Mouse (Mus musculus): ENCODE measurements around the gene Tra2a. TPM values are rescaled to one million over a fixed set of nuclear protein-coding genes. Genes with fewer than 3 reads are reported as not detected.

The Tra2a gene
- polyA plus RNA-seq, 1 experiment from 2014 or later = 26.3 TPM

GRCm38 (mm10) chr6:49263081-49263846 is 569 bp downstream of the Tra2a start:
- H3K36me3 ChIP-seq (replicated peaks; ENCODE audit: insufficient read depth, low read length) = no peaks in the 10 kb centered on the region

GRCm38 (mm10) chr6:49262421-49262820 is 1.4 kb downstream of the Tra2a start:
- Histone ChIP-seq H3K27me3 (ENCODE audit: insufficient read depth, low read length) (no peaks in the 10 kb centered on the region), H3K9ac (replicated peaks) (peak overlapping the region; percentile 98), H3K27ac (ENCODE audit: low read depth) (peak overlapping the region; percentile 98), H3K4me1 (ENCODE audit: insufficient read depth) (peaks cover 23% of the 10 kb centered on the region), H3K9me3 (ENCODE audit: low read length) (no peaks in the 10 kb centered on the region), H3K36me3 (replicated peaks; ENCODE audit: insufficient read depth, low read length) (no peaks in the 10 kb centered on the region), H3K4me3 (ENCODE audit: low read depth, low read length) (peak overlapping the region; percentile 94), H3K4me2 (ENCODE audit: low read depth, low read length) (peak overlapping the region; percentile 75)
- TF ChIP-seq EP300 (IDR thresholded peaks at IDR 0.05; ENCODE audit: low read depth) (no peak), CTCF (IDR thresholded peaks at IDR 0.05; ENCODE audit: low read depth) (no peak)
- ATAC-seq (no peak), DNase-seq (no peak)
- 2% methylated on average over 9 of the region's 9 CpGs for WGBS (ENCODE audit: insufficient replicate concordance)

More at GRCm38 (mm10) chr6:49263081-49263846, 569 bp downstream of the Tra2a start:
- Histone ChIP-seq H3K27me3 (ENCODE audit: insufficient read depth, low read length) (no peaks in the 10 kb centered on the region), H3K4me1 (ENCODE audit: insufficient read depth) (peaks cover 23% of the 10 kb centered on the region), H3K9ac (replicated peaks) (peak overlapping the region; percentile 98), H3K9me3 (ENCODE audit: low read length) (no peaks in the 10 kb centered on the region), H3K4me3 (ENCODE audit: low read depth, low read length) (peak overlapping the region; percentile 94), H3K4me2 (ENCODE audit: low read depth, low read length) (peak overlapping the region; percentile 75), H3K27ac (ENCODE audit: low read depth) (peak overlapping the region; percentile 98)
- WGBS (ENCODE audit: insufficient replicate concordance) = under 1% methylated on average over 60 of the region's 71 CpGs
- DNase-seq (peak; percentile 64), ATAC-seq (peak; percentile 74)
- TF ChIP-seq EP300 (IDR thresholded peaks at IDR 0.05; ENCODE audit: low read depth) (no peak), CTCF (IDR thresholded peaks at IDR 0.05; ENCODE audit: low read depth) (0 out of 2 replicates have a peak, but pooled peaks have one; percentile 4)

GRCm38 (mm10) chr6:49259711-49260110 is 4.1 kb downstream of the Tra2a start:
- DNase-seq = no peak
- TF ChIP-seq EP300 (IDR thresholded peaks at IDR 0.05; ENCODE audit: low read depth) (no peak), CTCF (IDR thresholded peaks at IDR 0.05; ENCODE audit: low read depth) (no peak)

GRCm38 (mm10) chr6:49257880-49258279 is 6.0 kb downstream of the Tra2a start:
- H3K36me3 ChIP-seq (replicated peaks; ENCODE audit: insufficient read depth, low read length) = no peaks in the 10 kb centered on the region
- no peaks in the 10 kb centered on the region for H3K27me3 ChIP-seq (ENCODE audit: insufficient read depth, low read length)
- H3K4me1 ChIP-seq (ENCODE audit: insufficient read depth) = peaks cover 23% of the 10 kb centered on the region
- no peak overlapping the region for H3K4me2 ChIP-seq (ENCODE audit: low read depth, low read length)
- DNase-seq (no peak), ATAC-seq (no peak)
- TF ChIP-seq CTCF (IDR thresholded peaks at IDR 0.05; ENCODE audit: low read depth) (no peak), EP300 (IDR thresholded peaks at IDR 0.05; ENCODE audit: low read depth) (no peak)
- H3K4me3 ChIP-seq (ENCODE audit: low read depth, low read length) = no peak overlapping the region
- no peak overlapping the region for H3K27ac ChIP-seq (ENCODE audit: low read depth)
- no peaks in the 10 kb centered on the region for H3K9me3 ChIP-seq (ENCODE audit: low read length)
- WGBS (ENCODE audit: insufficient replicate concordance) = 85% methylated on average over 2 of the region's 2 CpGs
- H3K9ac ChIP-seq (replicated peaks) = no peak overlapping the region

More at GRCm38 (mm10) chr6:49259711-49260110, 4.1 kb downstream of the Tra2a start:
- no peak for ATAC-seq
- WGBS (ENCODE audit: insufficient replicate concordance) = 55% methylated on average over 5 of the region's 5 CpGs
- no peaks in the 10 kb centered on the region for H3K9me3 ChIP-seq (ENCODE audit: low read length)
- H3K4me2 ChIP-seq (ENCODE audit: low read depth, low read length) = peak overlapping the region; percentile 8; the same call in 1 of the 2 replicates
- peaks cover 23% of the 10 kb centered on the region for H3K4me1 ChIP-seq (ENCODE audit: insufficient read depth)
- no peak overlapping the region; the same call in 1 of the 2 replicates for H3K9ac ChIP-seq (replicated peaks)
- H3K27me3 ChIP-seq (ENCODE audit: insufficient read depth, low read length) = no peaks in the 10 kb centered on the region
- no peak overlapping the region for H3K27ac ChIP-seq (ENCODE audit: low read depth)
- H3K4me3 ChIP-seq (ENCODE audit: low read depth, low read length) = no peak overlapping the region
- H3K36me3 ChIP-seq (replicated peaks; ENCODE audit: insufficient read depth, low read length) = no peaks in the 10 kb centered on the region

- peak; percentile 50; the same call in 1 of the 2 replicates for ATAC-seq
- H3K36me3 ChIP-seq (replicated peaks; ENCODE audit: insufficient read depth, low read length) = peaks cover 37% of the 10 kb centered on the region
- WGBS (ENCODE audit: insufficient replicate concordance) = 68% methylated on average over 8 of the region's 8 CpGs
- TF ChIP-seq CTCF (IDR thresholded peaks at IDR 0.05; ENCODE audit: low read depth) (no peak), EP300 (IDR thresholded peaks at IDR 0.05; ENCODE audit: low read depth) (no peak)
- H3K27ac ChIP-seq (ENCODE audit: low read depth) = no peak overlapping the region
- H3K27me3 ChIP-seq (ENCODE audit: insufficient read depth, low read length) = no peaks in the 10 kb centered on the region
- DNase-seq = no peak
- H3K4me3 ChIP-seq (ENCODE audit: low read depth, low read length) = no peak overlapping the region
- H3K4me1 ChIP-seq (ENCODE audit: insufficient read depth) = no peaks in the 10 kb centered on the region
- H3K4me2 ChIP-seq (ENCODE audit: low read depth, low read length) = no peak overlapping the region
- no peak overlapping the region for H3K9ac ChIP-seq (replicated peaks)
- H3K9me3 ChIP-seq (ENCODE audit: low read length) = no peaks in the 10 kb centered on the region
Observed at GRCm38 (mm10) chr6:49252207-49252606, 11.6 kb downstream of the Tra2a start.

GRCm38 (mm10) chr6:49251199-49251598 is 12.6 kb downstream of the Tra2a start:
- 94% methylated on average over 2 of the region's 2 CpGs for WGBS (ENCODE audit: insufficient replicate concordance)
- no peak for ATAC-seq
- DNase-seq = no peak

More at GRCm38 (mm10) chr6:49251199-49251598, 12.6 kb downstream of the Tra2a start:
- H3K27ac ChIP-seq (ENCODE audit: low read depth) = no peak overlapping the region
- no peak overlapping the region for H3K9ac ChIP-seq (replicated peaks)
- no peaks in the 10 kb centered on the region for H3K4me1 ChIP-seq (ENCODE audit: insufficient read depth)
- no peaks in the 10 kb centered on the region for H3K9me3 ChIP-seq (ENCODE audit: low read length)
- no peak overlapping the region for H3K4me2 ChIP-seq (ENCODE audit: low read depth, low read length)
- H3K4me3 ChIP-seq (ENCODE audit: low read depth, low read length) = no peak overlapping the region
- TF ChIP-seq EP300 (IDR thresholded peaks at IDR 0.05; ENCODE audit: low read depth) (no peak), CTCF (IDR thresholded peaks at IDR 0.05; ENCODE audit: low read depth) (peak; percentile 24; the same call in 1 of the 2 replicates)
- H3K36me3 ChIP-seq (replicated peaks; ENCODE audit: insufficient read depth, low read length) = peaks cover 43% of the 10 kb centered on the region
- no peaks in the 10 kb centered on the region for H3K27me3 ChIP-seq (ENCODE audit: insufficient read depth, low read length)

Measured in liver, postnatal 0 days (tissue).